Mouse (Mus musculus): ENCODE data around the gene Alx3.
A peak's percentile ranks its signal among the peaks of the same experiment; 100 is the strongest.

Alx3 gene

GRCm38 (mm10) chr3:107594662-107595263 lies at the start of gene Alx3:
Gene Alx3, plus strand, starts transcription at chr3:107595031.
- no peak for DNase-seq (ENCODE audit: low read depth, low spot score)

GRCm38 (mm10) chr3:107545278-107545677 lies 49.6 kb upstream of the Alx3 start:
- DNase-seq (ENCODE audit: low read depth, low spot score), result no peak

DNA sequence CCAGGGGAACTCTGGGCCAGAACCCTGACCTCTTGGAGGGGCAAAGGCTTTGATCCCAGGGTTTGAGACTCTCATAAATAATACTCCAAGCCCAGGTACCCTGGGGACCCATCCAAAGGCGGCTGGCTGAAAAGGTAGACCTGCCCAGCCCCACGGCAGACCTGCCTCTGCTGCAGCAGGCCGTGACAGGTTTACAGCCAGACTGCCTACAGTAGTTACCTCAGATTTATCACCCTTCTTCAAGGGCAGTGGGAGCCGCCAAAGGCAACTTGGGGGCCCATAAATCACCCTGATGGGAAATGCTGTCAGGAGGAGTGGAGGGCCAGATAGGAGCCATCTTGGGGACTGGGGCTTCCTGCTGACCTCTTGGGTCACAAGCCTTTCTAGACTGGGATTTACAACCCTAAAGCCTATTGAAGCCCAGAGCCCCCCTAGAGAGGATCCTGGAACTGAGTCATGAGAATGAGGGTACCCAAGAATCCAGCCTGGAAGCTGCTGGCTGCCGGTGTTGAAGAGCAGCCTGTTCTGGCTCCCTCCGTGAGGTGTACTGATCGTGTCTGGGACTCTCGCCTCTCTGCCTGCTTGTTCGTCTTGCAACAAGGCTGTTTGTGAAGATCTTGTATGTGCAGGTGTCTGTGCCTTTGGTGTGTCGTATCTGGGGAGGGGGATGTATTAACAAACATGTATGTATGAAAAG lies 49.0 kb upstream of the Alx3 start:
- DNase-seq (ENCODE audit: low read depth, low spot score), result no peak

DNA sequence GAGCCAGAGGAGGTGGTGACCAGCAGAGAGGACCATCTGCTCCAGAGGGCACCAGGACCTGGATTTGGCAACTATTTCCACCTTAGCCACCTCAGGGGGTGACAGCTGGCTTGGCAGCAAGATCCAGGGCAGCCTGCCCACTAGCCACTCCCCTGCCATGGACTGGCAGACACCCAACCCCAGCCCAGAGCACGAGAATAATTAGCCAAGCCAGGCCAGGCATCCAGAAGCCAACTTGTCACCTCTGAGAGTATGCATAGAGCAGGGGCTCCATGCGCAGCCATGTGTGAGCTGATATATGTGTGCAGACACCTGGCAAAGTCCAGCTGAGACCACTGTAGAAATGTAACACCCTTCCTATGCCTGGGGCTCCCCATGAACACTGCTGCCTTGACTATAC lies 47.9 kb upstream of the Alx3 start:
- DNase-seq (ENCODE audit: low read depth, low spot score), result no peak

DNA sequence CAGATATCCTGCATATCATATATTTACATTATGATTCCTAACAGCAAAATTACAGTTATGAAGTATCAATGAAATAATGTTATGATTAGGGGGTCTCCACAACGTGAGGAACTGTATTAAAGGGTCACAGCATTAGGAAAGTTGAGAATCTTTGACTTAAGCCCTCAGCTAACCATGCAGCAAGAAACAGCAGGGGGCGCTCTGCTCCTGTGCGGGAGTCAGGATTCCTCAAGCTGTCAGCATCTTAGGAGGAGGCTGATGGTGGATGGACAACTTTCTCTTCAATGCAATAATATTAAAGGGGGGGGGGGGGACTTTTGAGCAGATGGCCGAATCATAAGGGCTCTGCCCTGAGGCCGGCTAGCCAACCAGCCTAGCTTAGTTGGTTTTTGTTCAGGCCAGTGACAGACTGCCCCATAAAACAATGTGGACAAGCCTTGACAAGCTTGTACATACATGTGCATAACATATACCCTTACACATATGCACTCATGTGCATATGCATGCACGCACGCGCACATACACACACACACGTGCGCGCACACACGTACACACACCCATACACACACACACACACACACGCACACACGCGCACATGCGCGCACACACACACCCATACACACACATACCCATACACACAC lies 44.3 kb upstream of the Alx3 start:
- DNase-seq (ENCODE audit: low read depth, low spot score), result peak; percentile 69

DNA sequence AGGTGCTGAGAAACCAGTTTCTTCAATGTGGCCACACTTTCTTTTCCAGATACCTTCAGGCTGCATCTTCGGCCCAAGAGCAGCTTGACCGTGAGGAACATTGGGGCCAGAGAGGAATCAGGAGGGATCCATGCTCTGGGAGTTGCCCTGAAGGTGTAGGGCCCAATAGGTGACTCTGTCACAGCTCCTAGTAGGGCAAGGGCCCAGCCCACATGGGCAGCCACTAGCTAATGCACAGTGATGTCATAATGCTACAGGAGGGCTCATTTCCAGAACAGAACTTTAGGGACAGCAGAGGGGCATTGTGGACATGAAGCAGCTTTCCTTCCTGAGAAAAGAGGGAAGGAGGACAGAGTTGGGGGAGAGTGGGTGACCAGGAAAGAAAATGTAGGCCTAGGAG lies 40.0 kb upstream of the Alx3 start, which contains the start of gene Ubl4b:
TSS of gene Ubl4b (minus strand) at position 232 of the 400 bp plus-strand sequence.
- no peak for DNase-seq (ENCODE audit: low read depth, low spot score)

DNA sequence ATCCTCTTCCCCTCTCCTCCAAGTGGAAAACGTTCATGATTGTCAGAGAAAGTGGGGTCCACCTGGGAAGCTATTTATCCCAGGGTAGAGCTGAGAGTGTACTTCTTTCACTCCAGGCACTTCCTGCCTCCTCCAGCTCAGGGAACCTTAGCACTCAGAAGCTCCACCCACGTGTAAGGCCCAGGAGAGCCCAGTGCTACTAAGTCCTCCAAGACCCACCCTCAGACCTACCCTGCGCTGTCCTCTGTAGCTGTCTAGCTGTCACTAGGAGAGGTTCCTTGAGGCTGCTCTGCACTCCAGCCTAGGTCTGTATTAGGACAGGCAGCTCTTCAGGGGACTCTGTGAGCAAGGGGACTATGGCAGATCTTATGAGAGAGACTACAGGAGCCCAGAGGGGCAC lies 36.1 kb upstream of the Alx3 start:
- DNase-seq (ENCODE audit: low read depth, low spot score), result no peak

DNA sequence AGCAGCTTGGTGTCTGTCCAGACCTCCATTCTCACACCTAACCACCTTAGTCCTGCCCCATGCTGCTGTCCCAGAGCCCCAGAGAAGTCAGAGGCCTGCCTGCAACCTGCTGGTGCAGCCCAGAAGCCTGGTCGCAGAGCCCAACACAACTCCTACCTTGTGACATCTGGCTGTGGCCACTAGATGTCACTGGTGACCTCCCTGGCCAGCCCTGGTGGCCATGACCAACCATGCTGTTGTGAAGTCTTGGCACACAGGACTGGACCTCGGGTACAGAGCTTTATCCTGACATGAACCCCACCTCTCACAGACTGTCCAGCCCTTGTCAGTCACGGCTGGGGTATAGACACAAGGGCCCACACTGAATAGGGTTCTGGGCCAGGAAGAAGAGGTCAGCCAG lies 35.6 kb upstream of the Alx3 start:
- peak; percentile 80 for DNase-seq (ENCODE audit: low read depth, low spot score)

GRCm38 (mm10) chr3:107562104-107562503 lies 32.7 kb upstream of the Alx3 start:
- no peak for DNase-seq (ENCODE audit: low read depth, low spot score)

- DNase-seq (ENCODE audit: low read depth, low spot score), result no peak
Measured at GRCm38 (mm10) chr3:107562591-107562990, 32.2 kb upstream of the Alx3 start.

DNA sequence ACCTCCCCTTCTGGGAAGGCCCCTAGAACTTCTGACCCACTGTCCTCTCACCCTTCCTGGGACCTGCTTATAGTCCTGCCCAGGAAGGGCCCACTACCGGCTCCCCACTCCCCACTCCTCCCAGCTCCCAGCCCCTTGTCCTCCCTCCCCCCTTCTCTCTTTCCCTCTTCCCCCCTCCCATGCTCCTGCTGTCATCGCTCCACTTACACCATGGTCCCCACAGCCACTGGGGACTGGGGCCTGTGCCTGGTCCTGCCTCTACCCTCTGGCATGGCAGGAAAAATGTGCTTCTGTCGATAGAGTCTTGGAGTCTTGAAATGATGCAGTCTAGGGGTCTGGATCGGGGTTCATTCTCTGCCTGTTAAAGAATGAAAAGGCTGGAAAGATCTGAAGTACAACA lies 31.0 kb upstream of the Alx3 start:
- no peak for DNase-seq (ENCODE audit: low read depth, low spot score)

DNA sequence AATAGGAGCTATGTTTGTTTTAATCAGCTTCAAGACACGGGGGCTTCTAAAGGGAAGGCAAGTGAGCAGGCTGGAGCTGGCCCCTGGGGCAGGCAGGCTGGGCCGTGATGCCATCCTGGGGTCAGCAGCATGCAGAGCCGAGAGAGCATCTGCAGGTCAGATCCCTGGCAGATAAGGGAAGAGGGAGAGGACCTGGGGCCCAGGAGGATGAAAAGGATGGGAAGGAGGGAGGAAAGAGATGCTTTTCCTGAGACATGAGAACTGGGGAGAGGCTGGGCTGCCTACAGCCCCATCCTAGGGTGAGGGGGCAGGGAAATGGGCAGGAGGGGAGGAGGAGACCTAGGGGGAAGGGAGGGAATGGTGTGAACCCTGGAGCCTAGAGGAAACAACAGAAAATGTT lies 29.5 kb upstream of the Alx3 start:
- no peak for DNase-seq (ENCODE audit: low read depth, low spot score)

- peak; percentile 62 for DNase-seq (ENCODE audit: low read depth, low spot score)
Measured at GRCm38 (mm10) chr3:107567766-107568165, 27.1 kb upstream of the Alx3 start.

- no peak for DNase-seq (ENCODE audit: low read depth, low spot score)
Measured at GRCm38 (mm10) chr3:107568721-107569120, 26.1 kb upstream of the Alx3 start.

- DNase-seq (ENCODE audit: low read depth, low spot score), result peak; percentile 50
Measured at GRCm38 (mm10) chr3:107571205-107571604, 23.6 kb upstream of the Alx3 start.

DNA sequence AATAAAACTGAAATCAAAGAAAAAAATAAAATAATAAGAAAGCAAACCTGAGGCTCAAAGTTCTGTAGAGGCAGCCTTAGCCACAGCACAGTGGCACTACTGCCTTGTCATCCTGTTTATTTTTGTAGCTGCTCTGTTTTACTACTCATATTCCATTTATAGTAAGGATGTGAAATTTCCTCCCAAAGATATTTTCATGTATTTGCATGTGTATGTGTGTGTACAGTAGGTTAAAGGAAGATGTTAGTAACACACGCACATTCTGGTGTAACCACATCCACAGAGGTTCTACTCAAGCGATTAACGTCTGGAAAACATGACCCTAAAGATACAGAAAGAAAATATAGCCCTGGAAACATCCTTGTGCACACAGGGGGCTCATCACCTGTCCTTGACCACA lies 18.0 kb upstream of the Alx3 start:
- DNase-seq (ENCODE audit: low read depth, low spot score), result no peak

DNA sequence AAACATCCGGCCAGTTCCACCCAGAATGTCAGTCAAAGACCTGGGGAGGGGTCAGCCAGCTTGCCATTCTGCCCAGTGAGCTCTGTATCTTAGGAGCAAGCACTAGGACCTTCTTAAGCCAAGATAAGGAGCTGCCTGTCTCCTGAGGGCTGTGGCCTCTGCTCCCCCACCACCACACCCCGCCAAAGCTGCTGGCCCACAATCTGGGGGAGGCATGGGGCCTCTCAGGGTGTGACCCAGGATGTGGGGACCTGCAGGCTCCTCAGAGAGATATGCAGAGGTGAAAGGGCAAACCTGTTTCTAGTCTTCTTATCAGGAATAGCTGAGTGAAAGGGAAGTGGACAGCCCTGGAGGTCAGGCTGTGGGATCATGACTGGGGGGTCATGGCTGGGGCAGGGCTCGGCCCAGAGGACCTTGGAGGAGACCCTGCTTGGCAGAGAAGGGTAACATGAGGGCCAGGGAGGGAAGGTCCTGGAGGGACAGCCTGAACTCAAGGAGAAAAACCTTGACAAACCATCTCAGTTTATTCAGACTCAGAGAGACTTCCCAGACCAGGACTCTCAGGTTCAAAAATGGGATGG lies 16.9 kb upstream of the Alx3 start:
- DNase-seq (ENCODE audit: low read depth, low spot score), result no peak

- DNase-seq (ENCODE audit: low read depth, low spot score), result peak; percentile 74
Measured at GRCm38 (mm10) chr3:107579466-107579865, 15.4 kb upstream of the Alx3 start.

- no peak for DNase-seq (ENCODE audit: low read depth, low spot score)
Measured at GRCm38 (mm10) chr3:107581103-107582010, 13.5 kb upstream of the Alx3 start.

DNA sequence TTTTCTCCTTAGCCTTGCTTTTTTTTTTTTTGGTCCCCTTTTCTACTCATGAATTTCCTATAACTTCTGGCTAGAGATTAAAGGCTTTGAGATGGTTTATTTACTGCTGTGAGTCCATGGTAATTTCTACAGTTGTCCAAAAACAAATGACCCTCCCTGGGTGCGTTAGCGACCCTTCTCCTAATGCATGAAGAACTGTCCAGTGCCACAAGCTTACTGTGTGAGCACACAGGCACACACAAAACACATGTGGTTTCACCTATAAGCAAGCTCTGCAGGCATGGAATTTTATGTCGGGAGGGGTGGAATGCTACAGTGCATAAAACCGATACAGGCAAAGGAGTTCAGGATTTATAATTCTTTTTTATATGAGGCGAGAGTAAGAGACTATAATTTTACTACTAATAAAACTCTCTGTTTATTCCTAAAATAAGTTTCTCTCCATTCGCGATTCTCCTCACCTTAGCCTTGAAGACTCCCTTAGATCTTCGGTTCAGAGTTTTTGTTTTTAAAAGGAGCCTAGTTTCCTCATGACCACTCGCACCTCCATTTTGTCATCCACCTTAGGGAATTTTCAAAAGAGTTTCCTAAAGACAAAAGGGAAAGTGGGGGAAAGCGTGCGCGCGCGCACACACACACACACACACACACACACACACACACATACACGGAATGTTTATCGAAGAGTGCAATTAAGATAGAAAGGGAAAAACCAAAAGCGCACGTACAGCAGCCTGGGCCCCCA lies 12.5 kb upstream of the Alx3 start:
- DNase-seq (ENCODE audit: low read depth, low spot score), result no peak

Data from 3T3-L1 (cell line).